Mouse (Mus musculus) T-helper 17 cell (primary cell): ENCODE measurements around the gene Utrn.

Experiments
- in situ Hi-C, 2 experiments: fragments of 300-600 bp; cut with MboI, MseI; formaldehyde crosslinking; loops; 1 replicate in 1 of 2; 2 replicates in 1 of 2; pipeline ENCODE4 v1.15.1; 2025; ENCODE audit warnings: high pct_unique_total_duplicates in 2 of 2

Gene Utrn

GRCm38 (mm10) chr10:12702140-12702539, 167.0 kb downstream of the Utrn start:
- in situ Hi-C loops: loop anchor here in 1 of 2 experiments (5.0 kb wide), 1 partner anchor 215 kb away; no protein-coding TSS in a partner anchor

- in situ Hi-C loops: loop anchor here in 1 of 2 experiments (5.0 kb wide), 1 partner anchor 216 kb away; no protein-coding TSS in a partner anchor
Observed at GRCm38 (mm10) chr10:12701694-12702093, 167.5 kb downstream of the Utrn start.

GRCm38 (mm10) chr10:12700576-12700975, 168.6 kb downstream of the Utrn start:
- in situ Hi-C loops: loop anchor here in 1 of 2 experiments (5.0 kb wide), 1 partner anchor 217 kb away; no protein-coding TSS in a partner anchor

DNA sequence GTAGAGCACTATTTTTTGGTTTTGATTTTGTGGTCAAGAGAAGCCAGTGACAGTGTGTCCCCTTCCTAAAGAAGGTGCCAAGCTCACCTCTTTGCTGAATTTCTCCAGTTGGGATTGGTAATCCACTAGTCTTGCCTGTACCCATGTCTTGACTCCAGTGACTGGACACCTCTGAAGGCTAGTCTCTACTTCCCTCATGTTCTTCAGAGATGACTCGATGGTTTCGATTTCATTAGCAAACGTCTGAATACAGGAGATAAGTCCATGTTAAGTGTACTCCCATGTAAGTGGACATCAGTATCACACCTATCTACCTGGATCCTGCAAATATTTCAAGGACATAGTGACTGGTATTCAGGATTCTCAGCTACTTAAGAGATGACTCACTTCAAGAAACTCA, 171.3 kb downstream of the Utrn start:
- in situ Hi-C loops: no loop called here

GRCm38 (mm10) chr10:12696704-12697103, 172.5 kb downstream of the Utrn start:
- in situ Hi-C loops: no loop called here

- in situ Hi-C loops: loop anchor here in 1 of 2 experiments (5.0 kb wide), 1 partner anchor 298 kb away; no protein-coding TSS in a partner anchor
Observed at GRCm38 (mm10) chr10:12694774-12695173, 174.4 kb downstream of the Utrn start.

- in situ Hi-C loops: loop anchor here in 1 of 2 experiments (5.0 kb wide), 1 partner anchor 302 kb away; no protein-coding TSS in a partner anchor
Observed at GRCm38 (mm10) chr10:12690601-12691000, 178.6 kb downstream of the Utrn start.

- in situ Hi-C loops: loop anchor here (5.0 to 10.0 kb wide), 2 partner anchors 102 to 309 kb away; no protein-coding TSS in a partner anchor
Observed at GRCm38 (mm10) chr10:12685683-12686082, 183.5 kb downstream of the Utrn start.

DNA sequence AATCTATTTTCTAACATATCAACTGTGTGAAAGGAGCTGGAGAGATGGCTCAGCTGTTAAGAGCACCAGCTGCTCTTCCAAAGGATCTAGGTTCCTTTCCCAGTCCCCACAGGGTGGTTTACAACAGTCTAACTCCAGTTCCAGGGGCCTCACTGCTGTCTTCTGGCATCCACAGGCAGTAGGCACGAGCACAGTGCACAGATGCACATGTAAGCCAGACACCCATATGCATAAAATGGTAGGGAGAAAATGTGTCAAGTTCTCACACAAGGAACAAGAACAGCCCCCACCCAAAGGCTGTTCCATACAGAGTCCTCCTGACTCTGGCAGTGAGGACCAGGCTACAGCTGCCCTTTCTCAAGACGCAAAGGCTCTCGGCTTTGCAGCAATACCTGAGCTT, 185.1 kb downstream of the Utrn start:
- in situ Hi-C loops: loop anchor here in 1 of 2 experiments (10.0 kb wide), 1 partner anchor 311 kb away; no protein-coding TSS in a partner anchor

DNA sequence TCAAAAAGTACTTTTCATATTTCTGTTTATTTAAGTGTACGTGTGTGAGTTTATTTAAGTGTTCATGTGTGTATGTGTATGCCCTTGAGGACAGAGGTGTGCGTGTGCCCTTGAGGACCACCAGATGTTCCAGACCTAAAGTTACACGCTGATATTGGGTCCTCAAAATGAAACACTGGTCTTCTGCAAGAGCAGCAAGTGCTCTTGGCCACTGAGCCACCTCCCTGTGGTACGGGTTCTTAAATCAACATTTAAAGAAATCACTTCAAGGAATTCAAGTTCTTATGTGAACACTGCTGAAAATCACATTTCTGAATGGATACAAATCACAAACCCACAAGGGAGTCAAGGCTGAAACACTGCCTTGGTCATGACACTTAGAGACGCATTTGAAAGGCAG, 195.9 kb downstream of the Utrn start:
- in situ Hi-C loops: no loop called here

GRCm38 (mm10) chr10:12671608-12672007, 197.6 kb downstream of the Utrn start:
- in situ Hi-C loops: no loop called here

DNA sequence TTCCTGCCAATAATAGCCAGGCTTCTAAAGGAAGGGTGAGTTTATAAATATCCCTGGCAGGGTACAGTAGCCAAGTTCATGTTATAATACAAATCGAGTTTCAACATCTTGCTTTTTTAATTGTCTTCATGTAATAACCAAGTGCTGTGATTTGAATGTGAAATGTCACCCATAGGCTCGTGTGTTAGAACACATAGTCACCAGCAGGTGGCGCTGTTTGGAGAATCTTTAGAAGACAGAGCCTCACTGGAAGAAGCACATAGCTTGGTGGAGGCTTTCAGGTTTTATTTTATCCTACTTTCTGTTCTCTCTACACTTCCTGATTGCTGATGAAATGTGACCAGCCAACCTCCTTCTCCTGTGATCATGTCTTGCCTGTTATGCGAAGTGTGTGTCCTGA, 207.1 kb downstream of the Utrn start:
- in situ Hi-C loops: no loop called here

DNA sequence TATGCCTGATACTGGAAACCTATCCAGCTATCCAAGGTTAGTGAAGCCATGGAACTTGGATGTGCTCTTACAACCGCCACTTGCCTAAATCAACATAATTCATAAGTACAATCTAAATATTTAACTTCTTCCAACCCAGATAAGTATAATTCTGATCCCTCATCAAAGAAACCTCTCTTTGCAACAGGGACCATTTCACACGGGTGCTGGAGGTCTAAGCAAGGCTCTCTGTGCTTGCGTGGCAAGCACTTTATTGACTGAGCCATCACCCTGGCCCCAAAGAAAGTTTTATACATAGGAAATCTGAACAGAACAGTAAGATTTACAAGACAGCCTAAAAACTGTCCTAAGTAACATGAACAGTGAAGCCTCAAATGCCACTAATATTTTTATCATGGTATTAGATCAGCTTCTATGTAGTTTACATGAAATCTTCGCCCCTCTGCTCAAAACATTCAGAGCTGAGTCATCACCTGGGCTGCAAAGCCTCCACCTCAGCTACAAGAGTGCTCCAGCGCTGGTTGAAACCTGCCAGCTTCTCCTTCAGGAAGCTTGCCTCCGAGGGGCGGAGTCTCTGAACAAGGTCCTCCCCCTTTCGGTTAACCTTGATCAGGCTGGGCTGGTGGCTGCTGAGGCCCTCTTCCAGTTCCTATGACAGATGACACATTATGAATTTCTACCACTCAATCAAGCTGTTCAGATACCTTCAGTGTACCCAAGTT, 211.0 kb downstream of the Utrn start:
- in situ Hi-C loops: no loop called here

GRCm38 (mm10) chr10:12652988-12653387, 216.2 kb downstream of the Utrn start:
- in situ Hi-C loops: no loop called here

DNA sequence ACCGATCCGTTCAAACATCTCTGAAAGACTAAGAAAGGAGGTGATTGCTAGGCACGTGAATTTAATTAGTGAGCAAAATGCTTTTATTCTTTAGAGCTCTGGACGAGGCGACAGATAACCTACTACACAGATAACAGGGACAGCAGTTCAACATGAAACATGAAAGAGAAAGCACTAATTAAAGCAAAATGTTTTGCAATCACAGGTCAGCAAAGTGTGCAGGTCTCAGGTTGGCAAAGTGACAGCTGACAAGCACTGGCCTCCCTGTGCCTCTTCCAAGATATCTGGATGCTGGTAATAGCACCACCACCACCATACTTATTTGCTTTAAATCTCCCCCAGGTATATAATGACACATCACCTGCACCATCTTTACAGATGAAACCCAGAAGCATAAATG, 223.0 kb downstream of the Utrn start:
- in situ Hi-C loops: no loop called here

DNA sequence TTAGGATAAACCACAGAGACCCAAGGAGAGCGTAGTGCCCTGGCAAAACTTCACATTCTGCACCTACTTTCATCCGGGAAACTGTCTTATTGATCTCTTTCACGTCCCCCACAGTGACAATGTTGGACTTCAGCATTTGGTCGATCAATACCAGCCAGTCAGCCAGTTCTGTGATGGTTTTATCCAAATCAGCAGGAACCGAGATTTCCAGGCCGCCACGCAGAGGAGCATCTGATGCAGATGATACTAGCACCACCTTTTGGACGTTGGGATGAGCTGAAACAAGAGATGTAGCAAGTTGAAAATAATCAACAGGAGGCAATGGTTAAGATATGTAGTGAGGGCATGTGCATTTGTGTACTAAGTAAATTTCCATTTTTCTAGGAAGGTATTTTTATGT, 225.8 kb downstream of the Utrn start:
- in situ Hi-C loops: no loop called here

DNA sequence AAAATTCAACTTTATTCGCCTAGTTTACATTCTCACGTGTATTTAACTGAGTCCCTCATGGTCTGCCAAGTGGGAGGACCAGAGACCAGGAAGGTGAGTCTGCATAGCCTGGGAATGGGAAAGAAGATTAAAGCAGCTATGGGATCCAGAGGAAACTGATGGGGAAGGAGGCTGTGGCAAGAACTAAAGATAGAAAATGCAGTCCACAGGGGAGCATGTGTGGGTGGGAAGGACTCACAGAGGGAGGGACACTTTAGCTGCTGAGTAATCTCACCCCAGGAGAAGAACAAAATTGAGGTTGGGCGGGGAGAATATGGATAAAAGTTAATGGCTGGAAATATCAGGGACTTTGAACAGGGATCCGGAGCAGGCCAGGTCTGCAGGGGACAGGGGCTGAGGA, 229.5 kb downstream of the Utrn start:
- in situ Hi-C loops: no loop called here

GRCm38 (mm10) chr10:12633965-12634364, 235.2 kb downstream of the Utrn start:
- in situ Hi-C loops: no loop called here

GRCm38 (mm10) chr10:12630933-12631332, 238.2 kb downstream of the Utrn start:
- in situ Hi-C loops: no loop called here

DNA sequence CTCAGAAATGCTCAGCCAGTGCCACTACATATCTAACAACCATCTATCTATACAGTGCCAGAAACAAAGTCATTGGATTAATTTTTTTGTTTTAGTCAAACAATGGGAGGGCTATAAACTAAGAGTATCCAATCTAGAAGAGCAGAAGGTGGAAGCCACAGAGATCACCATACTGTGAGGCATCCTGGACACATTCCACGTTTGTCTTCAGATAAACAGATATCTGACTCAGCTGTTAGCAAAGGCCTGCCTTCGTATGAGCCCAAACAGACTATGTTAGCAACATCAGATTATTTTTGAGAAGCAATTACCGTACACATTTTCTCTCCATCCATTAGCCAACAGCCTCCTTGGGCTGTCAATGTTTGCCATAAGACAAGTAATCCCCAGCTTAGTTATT, 250.8 kb downstream of the Utrn start:
- in situ Hi-C loops: loop anchor here (10.0 to 25.0 kb wide), 2 partner anchors 384 to 606 kb away; no protein-coding TSS in a partner anchor

DNA sequence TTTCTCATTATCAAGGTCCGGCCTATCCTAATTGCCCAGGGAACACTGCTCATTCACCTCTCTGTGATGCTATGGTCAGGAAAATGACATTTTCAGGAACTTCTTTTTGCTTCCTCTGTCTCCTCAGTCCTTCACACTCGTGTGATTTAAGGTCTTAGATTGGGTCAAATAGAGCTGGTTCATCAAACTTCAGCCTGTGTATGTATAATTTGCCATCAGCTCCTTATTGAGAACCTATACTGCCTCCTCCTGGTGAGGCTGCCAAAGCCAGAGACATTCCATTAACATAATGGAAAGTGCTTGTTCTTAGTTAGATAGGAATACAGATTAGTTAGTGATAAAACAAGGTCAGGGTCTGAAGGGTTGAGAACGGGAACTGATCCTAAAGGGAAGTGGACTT, 253.4 kb downstream of the Utrn start:
- in situ Hi-C loops: loop anchor here (10.0 to 25.0 kb wide), 2 partner anchors 381 to 603 kb away; no protein-coding TSS in a partner anchor

GRCm38 (mm10) chr10:12614465-12615199, 254.5 kb downstream of the Utrn start:
- in situ Hi-C loops: loop anchor here (5.0 to 25.0 kb wide), 3 partner anchors 380 to 1162 kb away; no protein-coding TSS in a partner anchor
